Mouse (Mus musculus) bone marrow macrophage, adult 2 months (primary cell): Measurements from ENCODE around the gene Adamtsl4.

Experiments used
- CTCF ChIP-seq: IDR thresholded peaks from 2 replicates; pipeline ENCODE4 v1.5.1; 2012; ENCODE audit warnings: low read depth, mild to moderate bottlenecking, low read length, moderate library complexity
- POLR2A ChIP-seq: IDR thresholded peaks from 2 replicates; pipeline ENCODE4 v1.6.1; 2012; ENCODE audit warnings: mild to moderate bottlenecking, low read depth, low read length, borderline replicate concordance

- TF ChIP-seq POLR2A, result no peak
- no peak for TF ChIP-seq CTCF
Measured at GRCm38 (mm10) chr3:95643097-95643496, 44.6 kb downstream of the Adamtsl4 start.
